Mouse (Mus musculus): ENCODE data around the gene Taf15. TPM values are rescaled to one million over a fixed set of nuclear protein-coding genes. Genes with fewer than 3 reads are reported as not detected.

The Taf15 gene
- polyA plus RNA-seq, 1 experiment from 2014 or later = 11.2 TPM

- Histone ChIP-seq H3K9me3 (replicated peaks) (no peaks in the 10 kb centered on the region), H3K27me3 (ENCODE audit: low read depth, poor library complexity, severe bottlenecking) (peaks cover 97% of the 10 kb centered on the region), H3K4me3 (peak within 1 kb of the TSS; percentile 80), H3K27ac (replicated peaks) (peak within 1 kb of the TSS; percentile 77), H3K4me1 (peaks cover 30% of the 10 kb centered on the region), H3K36me3 (no peaks in the 10 kb centered on the region)
- under 1% methylated on average over 42 of the region's 42 CpGs for WGBS
- DNase-seq (ENCODE audit: low spot score) = peak; percentile 59
Observed at GRCm38 (mm10) chr11:83462711-83463244, 10.1 kb upstream of the Taf15 start, which contains the start of gene Mmp28. Gene Mmp28, minus strand, starts transcription at chr11:83463071.

- Histone ChIP-seq H3K4me1 (peaks cover 19% of the 10 kb centered on the region), H3K27me3 (ENCODE audit: low read depth, poor library complexity, severe bottlenecking) (peaks cover 91% of the 10 kb centered on the region), H3K4me3 (no peak overlapping the region), H3K36me3 (no peaks in the 10 kb centered on the region), H3K9me3 (replicated peaks) (no peaks in the 10 kb centered on the region), H3K27ac (replicated peaks) (no peak overlapping the region)
- WGBS = 48% methylated on average over 2 of the region's 2 CpGs
- DNase-seq (ENCODE audit: low spot score) = no peak
Observed at GRCm38 (mm10) chr11:83465976-83466375, 6.9 kb upstream of the Taf15 start.

- Histone ChIP-seq H3K4me3 (no peak overlapping the region), H3K27me3 (ENCODE audit: low read depth, poor library complexity, severe bottlenecking) (peaks cover 90% of the 10 kb centered on the region), H3K36me3 (no peaks in the 10 kb centered on the region), H3K9me3 (replicated peaks) (no peaks in the 10 kb centered on the region), H3K4me1 (peaks cover 15% of the 10 kb centered on the region), H3K27ac (replicated peaks) (no peak overlapping the region)
- no peak for DNase-seq (ENCODE audit: low spot score)
- 77% methylated on average over 11 of the region's 11 CpGs for WGBS
Observed at GRCm38 (mm10) chr11:83467120-83467652, 5.7 kb upstream of the Taf15 start.

- H3K36me3 ChIP-seq = no peaks in the 10 kb centered on the region
- no peak overlapping the region for H3K27ac ChIP-seq (replicated peaks)
- no peak overlapping the region for H3K4me3 ChIP-seq
- H3K27me3 ChIP-seq (ENCODE audit: low read depth, poor library complexity, severe bottlenecking) = peaks cover 74% of the 10 kb centered on the region
- no peak for DNase-seq (ENCODE audit: low spot score)
- H3K9me3 ChIP-seq (replicated peaks) = no peaks in the 10 kb centered on the region
- WGBS = 83% methylated on average over 3 of the region's 3 CpGs
- peaks cover 6% of the 10 kb centered on the region for H3K4me1 ChIP-seq
Observed at GRCm38 (mm10) chr11:83468765-83469164, 4.1 kb upstream of the Taf15 start.

GRCm38 (mm10) chr11:83471766-83472165, 1.1 kb upstream of the Taf15 start:
- peaks cover 15% of the 10 kb centered on the region for H3K36me3 ChIP-seq
- 81% methylated on average over 2 of the region's 2 CpGs for WGBS
- H3K27me3 ChIP-seq (ENCODE audit: low read depth, poor library complexity, severe bottlenecking) = peaks cover 44% of the 10 kb centered on the region
- H3K4me1 ChIP-seq = peaks cover 22% of the 10 kb centered on the region
- H3K9me3 ChIP-seq (replicated peaks) = no peaks in the 10 kb centered on the region
- no peak overlapping the region for H3K27ac ChIP-seq (replicated peaks)
- H3K4me3 ChIP-seq = peak overlapping the region; percentile 96; the same call in 1 of the 2 replicates
- DNase-seq (ENCODE audit: low spot score) = no peak

GRCm38 (mm10) chr11:83473235-83474016, 540 bp downstream of the Taf15 start:
- Histone ChIP-seq H3K27me3 (ENCODE audit: low read depth, poor library complexity, severe bottlenecking) (peaks cover 33% of the 10 kb centered on the region), H3K36me3 (peaks cover 30% of the 10 kb centered on the region), H3K4me3 (peak overlapping the region; percentile 96), H3K4me1 (peaks cover 22% of the 10 kb centered on the region), H3K9me3 (replicated peaks) (no peaks in the 10 kb centered on the region), H3K27ac (replicated peaks) (peak overlapping the region; percentile 98)
- DNase-seq (ENCODE audit: low spot score) = no peak
- WGBS = under 1% methylated on average over 46 of the region's 52 CpGs

- Histone ChIP-seq H3K27ac (replicated peaks) (no peak overlapping the region), H3K4me1 (peaks cover 8% of the 10 kb centered on the region; the same call in 1 of the 2 replicates), H3K9me3 (replicated peaks) (no peaks in the 10 kb centered on the region), H3K36me3 (peaks cover 94% of the 10 kb centered on the region), H3K4me3 (no peak overlapping the region), H3K27me3 (ENCODE audit: low read depth, poor library complexity, severe bottlenecking) (no peaks in the 10 kb centered on the region)
- 94% methylated on average over 4 of the region's 4 CpGs for WGBS
- no peak for DNase-seq (ENCODE audit: low spot score)
Observed at GRCm38 (mm10) chr11:83491488-83491887, 18.6 kb downstream of the Taf15 start.

- no peak overlapping the region for H3K27ac ChIP-seq (replicated peaks)
- peaks cover 91% of the 10 kb centered on the region for H3K36me3 ChIP-seq
- WGBS = 80% methylated on average over 2 of the region's 2 CpGs
- H3K27me3 ChIP-seq (ENCODE audit: low read depth, poor library complexity, severe bottlenecking) = no peaks in the 10 kb centered on the region
- no peaks in the 10 kb centered on the region for H3K9me3 ChIP-seq (replicated peaks)
- H3K4me1 ChIP-seq = peaks cover 8% of the 10 kb centered on the region; the same call in 1 of the 2 replicates
- no peak for DNase-seq (ENCODE audit: low spot score)
- no peak overlapping the region for H3K4me3 ChIP-seq
Observed at GRCm38 (mm10) chr11:83495571-83495970, 22.7 kb downstream of the Taf15 start.

- Histone ChIP-seq H3K4me1 (no peaks in the 10 kb centered on the region), H3K36me3 (peaks cover 96% of the 10 kb centered on the region), H3K9me3 (replicated peaks) (no peaks in the 10 kb centered on the region), H3K27ac (replicated peaks) (no peak overlapping the region), H3K4me3 (no peak overlapping the region), H3K27me3 (ENCODE audit: low read depth, poor library complexity, severe bottlenecking) (no peaks in the 10 kb centered on the region)
- WGBS = 94% methylated on average over 5 of the region's 5 CpGs
- no peak for DNase-seq (ENCODE audit: low spot score)
Observed at GRCm38 (mm10) chr11:83504308-83504707, 31.4 kb downstream of the Taf15 start.

- DNase-seq (ENCODE audit: low spot score) = no peak
- Histone ChIP-seq H3K4me3 (no peak overlapping the region), H3K27me3 (ENCODE audit: low read depth, poor library complexity, severe bottlenecking) (no peaks in the 10 kb centered on the region), H3K4me1 (no peaks in the 10 kb centered on the region), H3K9me3 (replicated peaks) (no peaks in the 10 kb centered on the region), H3K36me3 (peaks cover 50% of the 10 kb centered on the region), H3K27ac (replicated peaks) (no peak overlapping the region)
Observed at GRCm38 (mm10) chr11:83509521-83509920, 36.6 kb downstream of the Taf15 start.

- no peak for DNase-seq (ENCODE audit: low spot score)
- Histone ChIP-seq H3K27me3 (ENCODE audit: low read depth, poor library complexity, severe bottlenecking) (no peaks in the 10 kb centered on the region), H3K36me3 (no peaks in the 10 kb centered on the region), H3K4me3 (no peak overlapping the region), H3K4me1 (no peaks in the 10 kb centered on the region), H3K9me3 (replicated peaks) (no peaks in the 10 kb centered on the region), H3K27ac (replicated peaks) (no peak overlapping the region)
Observed at GRCm38 (mm10) chr11:83517153-83517552, 44.3 kb downstream of the Taf15 start.

GRCm38 (mm10) chr11:83518371-83518770, 45.5 kb downstream of the Taf15 start:
- 68% methylated on average over 6 of the region's 6 CpGs for WGBS
- Histone ChIP-seq H3K27ac (replicated peaks) (no peak overlapping the region), H3K36me3 (no peaks in the 10 kb centered on the region), H3K4me3 (no peak overlapping the region), H3K27me3 (ENCODE audit: low read depth, poor library complexity, severe bottlenecking) (no peaks in the 10 kb centered on the region), H3K4me1 (no peaks in the 10 kb centered on the region), H3K9me3 (replicated peaks) (no peaks in the 10 kb centered on the region)
- DNase-seq (ENCODE audit: low spot score) = no peak

GRCm38 (mm10) chr11:83522075-83522474, 49.2 kb downstream of the Taf15 start, which contains the start of gene Heatr9:
Gene Heatr9, minus strand, starts transcription at chr11:83522175.
- Histone ChIP-seq H3K9me3 (replicated peaks) (no peaks in the 10 kb centered on the region), H3K4me3 (no peak within 1 kb of the TSS), H3K36me3 (no peaks in the 10 kb centered on the region), H3K27ac (replicated peaks) (no peak within 1 kb of the TSS), H3K4me1 (no peaks in the 10 kb centered on the region), H3K27me3 (ENCODE audit: low read depth, poor library complexity, severe bottlenecking) (no peaks in the 10 kb centered on the region)
- WGBS = 87% methylated on average over 3 of the region's 3 CpGs
- no peak for DNase-seq (ENCODE audit: low spot score)
